Mouse (Mus musculus) megakaryocyte, embryonic 14.5 days (primary cell): ENCODE data around the gene Armcx1.

Experiments used
- FLI1 ChIP-seq: IDR thresholded peaks from 2 replicates; pipeline ENCODE4 v1.6.1; 2012; ENCODE audit warnings: low read length, inconsistent platforms, mixed read lengths
- GATA1 ChIP-seq: IDR thresholded peaks from 3 replicates; pipeline ENCODE4 v1.6.1; 2012; ENCODE audit warnings: mixed read lengths, low read length, inconsistent platforms, borderline replicate concordance

DNA sequence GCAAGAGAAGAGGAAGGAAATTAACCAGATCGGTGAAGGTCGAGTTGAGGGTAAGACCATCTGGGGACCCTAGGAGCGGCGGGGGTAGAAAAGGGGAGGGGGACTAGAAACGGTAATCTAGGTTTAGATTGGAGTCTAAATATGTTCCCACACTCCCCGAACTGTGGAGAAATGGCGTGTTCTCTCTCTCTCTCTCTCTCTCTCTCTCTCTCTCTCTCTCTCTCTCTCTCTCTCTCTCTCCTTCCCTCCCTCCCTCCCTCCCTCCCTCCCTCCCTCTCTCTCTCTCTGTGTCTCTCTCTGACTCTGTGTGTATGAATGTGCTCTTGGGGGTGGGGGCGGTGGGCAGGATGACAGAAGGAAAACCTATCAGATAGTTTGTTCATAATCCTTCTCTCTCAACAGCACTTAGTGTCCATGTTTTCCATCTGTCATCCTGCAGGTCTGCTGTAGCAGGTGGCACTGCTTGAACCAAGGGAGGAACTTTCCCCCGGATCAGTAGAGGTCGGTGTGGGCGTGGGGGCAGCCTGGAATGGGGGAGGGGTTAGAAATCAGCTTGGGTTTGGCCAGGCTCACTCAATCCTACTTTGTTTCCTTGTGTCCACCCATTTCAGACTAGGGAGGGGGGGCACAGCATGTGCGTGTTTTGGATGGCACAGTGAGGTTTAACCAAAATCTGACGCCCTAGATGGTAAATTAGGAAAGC is 39.7 kb downstream of the Armcx1 start:
- TF ChIP-seq GATA1 (no peak), FLI1 (no peak)
